Mouse (Mus musculus): Measurements from ENCODE around the gene Nicn1.

DNA sequence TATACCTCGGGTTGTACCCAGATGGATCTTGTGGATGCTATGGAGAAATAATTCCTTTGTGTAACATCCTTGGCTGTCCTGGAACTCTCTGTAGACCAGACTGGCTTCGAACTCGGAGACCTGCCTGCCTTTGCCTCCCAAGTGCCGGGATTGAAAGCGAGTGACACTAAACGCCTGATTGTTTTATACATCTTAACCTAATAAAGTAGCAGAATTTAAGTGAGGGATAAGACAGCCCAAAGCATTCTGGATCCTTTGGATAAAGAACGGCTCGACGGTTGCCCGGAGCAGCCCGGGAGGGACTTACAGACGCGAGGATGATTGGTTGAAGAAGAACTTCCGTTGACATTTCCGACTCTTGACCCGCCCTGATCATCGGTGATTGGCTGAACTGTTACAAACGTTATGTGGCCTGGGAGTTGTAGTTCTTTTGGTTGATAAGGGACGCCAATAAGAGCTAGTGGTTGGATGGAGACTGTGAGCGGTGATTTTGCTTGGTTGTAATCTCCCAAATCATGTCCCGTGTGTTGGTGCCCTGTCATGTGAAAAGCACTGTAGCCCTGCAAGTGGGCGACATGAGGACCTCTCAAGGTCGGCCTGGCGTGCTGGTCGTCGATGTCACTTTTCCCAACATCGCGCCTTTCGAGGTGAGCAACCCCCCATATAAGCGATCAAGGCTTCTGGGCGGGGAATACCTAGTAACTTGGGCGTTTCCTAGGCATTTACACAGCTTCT lies at the start of gene Nicn1:
- TF ChIP-seq POLR2A (IDR thresholded peaks at IDR 0.05; ENCODE audit: control insufficient read depth, low read depth, low read length), result peak; percentile 47; the same call in 1 of the 2 replicates
- no peak for TF ChIP-seq CTCF (IDR thresholded peaks at IDR 0.05; ENCODE audit: control insufficient read depth, insufficient read depth, insufficient replicate concordance, low read depth, low read length)
